Mouse (Mus musculus): Measurements from ENCODE around the gene Crybb1.

The Crybb1 gene

GRCm38 (mm10) chr5:112227354-112227753 lies 28.3 kb upstream of the Crybb1 start:
- peaks cover 83% of the 10 kb centered on the region for H3K27me3 ChIP-seq (ENCODE audit: insufficient read depth, low read length)
- peak overlapping the region; percentile 76 for H3K4me3 ChIP-seq (replicated peaks; ENCODE audit: low read length)
- H3K9me3 ChIP-seq (ENCODE audit: low read length) = 0 out of 2 replicates have a peak, but pooled peaks cover 4% of the 10 kb centered on the region
- TF ChIP-seq CTCF (conservative IDR thresholded peaks at IDR 0.05; ENCODE audit: low read length) (no peak), NANOG (IDR thresholded peaks at IDR 0.05; ENCODE audit: borderline replicate concordance, low read length) (no peak), POU5F1 (IDR thresholded peaks at IDR 0.05; ENCODE audit: borderline replicate concordance, low read length) (no peak)
- no peaks in the 10 kb centered on the region for H3K36me3 ChIP-seq (ENCODE audit: insufficient read depth, low read length)
- peaks cover 51% of the 10 kb centered on the region for H3K4me1 ChIP-seq (replicated peaks; ENCODE audit: low read depth, low read length)

GRCm38 (mm10) chr5:112227898-112228239 lies 27.7 kb upstream of the Crybb1 start:
- TF ChIP-seq NANOG (IDR thresholded peaks at IDR 0.05; ENCODE audit: borderline replicate concordance, low read length) (no peak), POU5F1 (IDR thresholded peaks at IDR 0.05; ENCODE audit: borderline replicate concordance, low read length) (peak; percentile 35; the same call in 1 of the 2 replicates), CTCF (conservative IDR thresholded peaks at IDR 0.05; ENCODE audit: low read length) (no peak)
- Histone ChIP-seq H3K4me3 (replicated peaks; ENCODE audit: low read length) (peak overlapping the region; percentile 76), H3K27me3 (ENCODE audit: insufficient read depth, low read length) (peaks cover 83% of the 10 kb centered on the region), H3K4me1 (replicated peaks; ENCODE audit: low read depth, low read length) (peaks cover 46% of the 10 kb centered on the region), H3K9me3 (ENCODE audit: low read length) (0 out of 2 replicates have a peak, but pooled peaks cover 4% of the 10 kb centered on the region), H3K36me3 (ENCODE audit: insufficient read depth, low read length) (no peaks in the 10 kb centered on the region)

- Histone ChIP-seq H3K9me3 (ENCODE audit: low read length) (0 out of 2 replicates have a peak, but pooled peaks cover 4% of the 10 kb centered on the region), H3K36me3 (ENCODE audit: insufficient read depth, low read length) (no peaks in the 10 kb centered on the region), H3K4me1 (replicated peaks; ENCODE audit: low read depth, low read length) (peaks cover 41% of the 10 kb centered on the region), H3K27me3 (ENCODE audit: insufficient read depth, low read length) (peaks cover 83% of the 10 kb centered on the region), H3K4me3 (replicated peaks; ENCODE audit: low read length) (peak overlapping the region; percentile 76)
- TF ChIP-seq NANOG (IDR thresholded peaks at IDR 0.05; ENCODE audit: borderline replicate concordance, low read length) = no peak
- TF ChIP-seq CTCF (conservative IDR thresholded peaks at IDR 0.05; ENCODE audit: low read length) = no peak
- TF ChIP-seq POU5F1 (IDR thresholded peaks at IDR 0.05; ENCODE audit: borderline replicate concordance, low read length) = no peak
These were observed 27.2 kb upstream of the Crybb1 start for GRCm38 (mm10) chr5:112228240-112229076.

- Histone ChIP-seq H3K4me1 (replicated peaks; ENCODE audit: low read depth, low read length) (peaks cover 43% of the 10 kb centered on the region), H3K9me3 (ENCODE audit: low read length) (peaks cover 10% of the 10 kb centered on the region), H3K4me3 (replicated peaks; ENCODE audit: low read length) (no peak overlapping the region), H3K36me3 (ENCODE audit: insufficient read depth, low read length) (no peaks in the 10 kb centered on the region), H3K27me3 (ENCODE audit: insufficient read depth, low read length) (peaks cover 41% of the 10 kb centered on the region)
- TF ChIP-seq CTCF (conservative IDR thresholded peaks at IDR 0.05; ENCODE audit: low read length) (no peak), NANOG (IDR thresholded peaks at IDR 0.05; ENCODE audit: borderline replicate concordance, low read length) (peak; percentile 44; the same call in 1 of the 2 replicates)
These were observed 19.8 kb upstream of the Crybb1 start for GRCm38 (mm10) chr5:112235806-112236205.

- Histone ChIP-seq H3K4me3 (replicated peaks; ENCODE audit: low read length) (no peak overlapping the region), H3K4me1 (replicated peaks; ENCODE audit: low read depth, low read length) (peaks cover 43% of the 10 kb centered on the region), H3K36me3 (ENCODE audit: insufficient read depth, low read length) (no peaks in the 10 kb centered on the region), H3K9me3 (ENCODE audit: low read length) (peaks cover 9% of the 10 kb centered on the region), H3K27me3 (ENCODE audit: insufficient read depth, low read length) (peaks cover 34% of the 10 kb centered on the region)
- TF ChIP-seq CTCF (conservative IDR thresholded peaks at IDR 0.05; ENCODE audit: low read length) (no peak), NANOG (IDR thresholded peaks at IDR 0.05; ENCODE audit: borderline replicate concordance, low read length) (no peak), POU5F1 (IDR thresholded peaks at IDR 0.05; ENCODE audit: borderline replicate concordance, low read length) (no peak)
These were observed 19.0 kb upstream of the Crybb1 start for GRCm38 (mm10) chr5:112236631-112237030.

GRCm38 (mm10) chr5:112237439-112237838 lies 18.2 kb upstream of the Crybb1 start:
- Histone ChIP-seq H3K36me3 (ENCODE audit: insufficient read depth, low read length) (no peaks in the 10 kb centered on the region), H3K9me3 (ENCODE audit: low read length) (peaks cover 9% of the 10 kb centered on the region), H3K4me1 (replicated peaks; ENCODE audit: low read depth, low read length) (peaks cover 43% of the 10 kb centered on the region), H3K4me3 (replicated peaks; ENCODE audit: low read length) (peak overlapping the region; percentile 67), H3K27me3 (ENCODE audit: insufficient read depth, low read length) (peaks cover 29% of the 10 kb centered on the region)
- TF ChIP-seq NANOG (IDR thresholded peaks at IDR 0.05; ENCODE audit: borderline replicate concordance, low read length) = no peak
- TF ChIP-seq POU5F1 (IDR thresholded peaks at IDR 0.05; ENCODE audit: borderline replicate concordance, low read length) = no peak
- no peak for TF ChIP-seq CTCF (conservative IDR thresholded peaks at IDR 0.05; ENCODE audit: low read length)

GRCm38 (mm10) chr5:112237866-112238570 lies 17.6 kb upstream of the Crybb1 start:
- H3K4me3 ChIP-seq (replicated peaks; ENCODE audit: low read length) = no peak overlapping the region
- H3K27me3 ChIP-seq (ENCODE audit: insufficient read depth, low read length) = peaks cover 29% of the 10 kb centered on the region
- H3K9me3 ChIP-seq (ENCODE audit: low read length) = peaks cover 9% of the 10 kb centered on the region
- H3K36me3 ChIP-seq (ENCODE audit: insufficient read depth, low read length) = no peaks in the 10 kb centered on the region
- no peak for TF ChIP-seq POU5F1 (IDR thresholded peaks at IDR 0.05; ENCODE audit: borderline replicate concordance, low read length)
- no peak for TF ChIP-seq CTCF (conservative IDR thresholded peaks at IDR 0.05; ENCODE audit: low read length)
- no peak for TF ChIP-seq NANOG (IDR thresholded peaks at IDR 0.05; ENCODE audit: borderline replicate concordance, low read length)
- peaks cover 45% of the 10 kb centered on the region for H3K4me1 ChIP-seq (replicated peaks; ENCODE audit: low read depth, low read length)

- H3K4me3 ChIP-seq (replicated peaks; ENCODE audit: low read length) = no peak overlapping the region
- peaks cover 48% of the 10 kb centered on the region for H3K4me1 ChIP-seq (replicated peaks; ENCODE audit: low read depth, low read length)
- TF ChIP-seq NANOG (IDR thresholded peaks at IDR 0.05; ENCODE audit: borderline replicate concordance, low read length) = no peak
- TF ChIP-seq CTCF (conservative IDR thresholded peaks at IDR 0.05; ENCODE audit: low read length) = no peak
- no peak for TF ChIP-seq POU5F1 (IDR thresholded peaks at IDR 0.05; ENCODE audit: borderline replicate concordance, low read length)
These were observed 16.7 kb upstream of the Crybb1 start for GRCm38 (mm10) chr5:112238781-112239482.

More at GRCm38 (mm10) chr5:112238781-112239482, 16.7 kb upstream of the Crybb1 start:
- peaks cover 9% of the 10 kb centered on the region for H3K9me3 ChIP-seq (ENCODE audit: low read length)
- no peaks in the 10 kb centered on the region for H3K36me3 ChIP-seq (ENCODE audit: insufficient read depth, low read length)
- peaks cover 29% of the 10 kb centered on the region for H3K27me3 ChIP-seq (ENCODE audit: insufficient read depth, low read length)
